Mouse (Mus musculus) T-cell, adult 2 months (primary cell): ENCODE data around the gene Slc15a5.
"Not testable (repeated sequence)": the region's sequence is repeated elsewhere in the genome, so short reads cannot be mapped to it uniquely, and the experiment has no call there.

ENCODE experiments used
- DNase-seq: peaks from one replicate; pipeline ENCODE4 v3.0.0; 2022; ENCODE audit warnings: low spot score

Slc15a5 gene

DNA sequence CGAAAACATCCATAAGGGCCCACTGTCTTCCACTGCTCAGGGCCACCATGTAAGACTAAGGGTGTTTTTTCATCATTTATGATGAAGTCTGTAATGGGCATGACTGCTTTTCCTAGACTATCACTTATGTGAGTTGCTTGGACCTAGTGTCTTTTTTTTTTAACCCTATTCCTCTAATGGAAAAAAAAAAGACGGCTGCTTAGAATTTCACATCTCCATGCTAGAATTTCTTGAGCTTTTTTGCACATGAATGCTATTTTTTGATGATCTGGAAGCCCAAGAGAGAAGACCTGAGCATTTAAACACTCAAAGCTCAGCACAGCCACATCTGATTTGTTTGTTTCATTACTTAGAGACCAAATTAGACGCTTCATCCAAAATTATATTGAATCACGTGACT is at the start of gene Slc15a5:
TSS of gene Slc15a5 (minus strand) at position 101 of the 400 bp plus-strand sequence.
- no peak for DNase-seq

DNA sequence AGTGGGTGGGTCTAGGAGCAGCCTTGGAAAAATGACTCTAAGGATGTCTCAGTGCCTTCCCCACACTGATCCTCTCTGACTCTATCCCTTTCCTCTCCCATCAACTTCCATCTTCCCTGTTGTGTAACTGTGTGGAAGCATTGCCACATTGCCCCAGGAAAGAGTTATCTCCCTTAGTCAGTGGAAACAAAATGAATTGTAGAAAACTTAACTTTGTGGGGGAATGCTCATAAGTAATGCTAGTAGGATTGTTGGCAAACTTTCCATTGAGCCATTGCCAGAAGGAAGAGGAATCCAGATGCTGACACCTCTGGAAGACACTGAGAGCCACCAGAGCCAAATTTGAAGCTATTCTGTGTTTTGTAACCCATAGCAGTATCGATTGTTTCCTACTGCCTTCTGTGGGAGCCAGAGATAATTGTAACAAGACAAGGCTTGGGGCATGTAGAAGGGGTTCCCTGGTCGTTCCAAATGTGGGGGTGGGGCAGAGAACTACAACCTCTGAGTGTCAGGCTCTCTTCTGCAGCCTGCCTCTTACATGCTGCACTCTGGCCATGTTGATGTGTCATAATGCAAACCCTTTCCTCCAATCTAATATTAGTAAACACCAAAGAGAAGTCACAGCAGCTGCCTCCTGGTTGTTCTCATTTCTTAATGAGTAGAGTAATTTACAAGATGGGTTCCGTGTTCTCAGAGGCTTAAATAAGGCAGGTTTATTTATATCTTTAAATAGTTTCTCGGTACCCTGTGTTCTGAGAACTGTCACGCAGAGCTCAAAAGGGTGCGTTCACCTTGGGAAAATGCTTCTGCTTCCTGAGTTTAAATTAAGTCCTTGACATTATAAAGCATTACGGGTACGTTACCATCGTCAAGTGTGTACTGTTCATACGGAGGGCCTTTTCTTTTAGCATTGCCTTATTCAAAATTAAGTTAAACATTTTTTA is 48.9 kb upstream of the Slc15a5 start:
- DNase-seq = no peak

DNA sequence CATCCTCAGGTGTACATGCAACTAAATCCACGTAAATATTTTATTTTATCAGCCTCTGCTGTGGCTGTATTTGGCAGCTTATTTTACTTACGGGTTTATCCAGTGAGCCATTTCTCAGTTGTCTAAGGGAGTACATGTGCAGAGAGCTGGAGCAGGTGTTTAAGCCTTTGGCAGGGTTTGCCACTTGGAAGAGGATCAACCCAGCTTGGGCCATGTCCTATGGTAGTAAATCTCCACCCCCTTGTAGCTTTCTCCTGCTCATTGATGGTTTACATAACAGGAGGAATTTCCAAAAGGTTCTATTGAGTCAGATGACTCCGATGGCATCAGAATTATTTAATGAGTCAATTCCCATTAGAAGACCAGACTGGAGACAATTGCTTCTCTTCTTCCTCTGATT is 37.8 kb upstream of the Slc15a5 start:
- no peak for DNase-seq

DNA sequence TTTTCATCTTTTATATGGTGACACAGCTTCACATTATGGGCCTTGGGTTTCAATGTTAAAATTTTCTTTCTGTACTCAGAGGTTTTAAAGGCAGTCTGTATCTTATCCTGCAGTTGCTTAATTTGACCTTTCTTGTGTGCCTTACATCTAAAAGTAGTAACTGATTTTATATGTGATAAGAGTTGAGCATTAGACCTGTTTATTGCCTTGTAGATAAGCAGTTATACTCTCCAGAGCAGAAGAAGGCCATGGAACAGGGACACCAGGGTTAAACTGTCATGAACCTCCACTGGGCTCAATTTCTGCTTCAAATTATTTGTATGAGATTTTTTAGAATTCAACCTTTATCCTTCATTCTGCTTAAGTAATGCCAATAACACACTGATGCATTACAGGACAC is 24.8 kb upstream of the Slc15a5 start:
- DNase-seq = no peak

DNA sequence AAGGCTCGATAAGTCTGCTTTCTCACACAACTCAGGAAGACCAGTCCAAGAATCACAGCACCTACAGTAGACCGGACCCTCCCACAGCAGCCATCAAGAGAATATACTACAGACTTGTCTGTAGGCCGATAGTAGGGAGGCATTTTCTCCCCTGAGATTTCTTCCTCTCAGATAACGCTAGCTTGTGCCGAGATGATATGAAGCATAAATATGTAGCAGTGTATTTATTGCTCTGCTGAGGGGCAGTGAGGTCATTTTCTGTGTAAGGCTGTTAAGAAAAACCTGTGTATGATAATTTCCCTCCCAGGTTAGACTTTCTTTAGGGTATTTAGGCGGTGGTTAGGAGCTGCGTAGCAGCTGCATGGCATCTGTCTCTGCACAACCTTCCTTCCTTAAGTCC is 23.2 kb upstream of the Slc15a5 start:
- no peak for DNase-seq

DNA sequence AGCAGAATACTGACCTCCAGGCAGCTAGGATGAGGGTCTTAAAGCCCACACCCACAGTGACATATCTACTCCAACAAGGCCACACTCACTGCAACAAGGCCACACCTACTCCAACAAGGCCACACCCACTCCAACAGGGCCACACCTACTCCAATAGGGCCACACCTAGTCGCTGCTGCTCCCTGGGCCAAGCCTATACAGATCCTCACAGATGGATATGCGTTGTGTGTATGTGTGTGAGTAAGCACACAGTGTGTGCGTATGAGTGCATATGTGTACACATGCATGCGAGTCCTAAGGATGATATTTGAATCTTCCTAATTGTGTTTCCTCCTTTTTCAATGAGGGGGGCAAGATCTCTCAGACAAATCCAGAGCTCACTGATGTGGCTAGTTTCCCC is 22.1 kb upstream of the Slc15a5 start:
- DNase-seq = no peak

DNA sequence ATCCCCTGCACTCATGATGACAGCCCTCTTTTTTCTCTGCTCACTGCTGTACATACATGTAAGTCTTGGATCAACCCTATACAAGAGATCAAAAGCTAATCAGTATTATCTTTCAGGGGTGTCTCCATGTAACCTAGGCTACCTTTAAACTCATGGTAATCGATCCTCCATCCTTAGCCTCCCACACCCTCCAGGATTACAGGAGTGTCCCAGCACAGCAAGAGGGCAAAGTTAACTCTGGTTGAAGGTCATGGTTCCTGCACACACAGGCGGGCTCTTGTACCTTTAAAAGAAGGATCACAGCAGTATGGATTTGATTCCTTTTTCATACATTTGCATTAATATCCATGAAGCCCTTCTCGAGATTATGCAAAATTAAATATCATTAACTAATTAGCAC is 19.9 kb upstream of the Slc15a5 start:
- DNase-seq = no peak

DNA sequence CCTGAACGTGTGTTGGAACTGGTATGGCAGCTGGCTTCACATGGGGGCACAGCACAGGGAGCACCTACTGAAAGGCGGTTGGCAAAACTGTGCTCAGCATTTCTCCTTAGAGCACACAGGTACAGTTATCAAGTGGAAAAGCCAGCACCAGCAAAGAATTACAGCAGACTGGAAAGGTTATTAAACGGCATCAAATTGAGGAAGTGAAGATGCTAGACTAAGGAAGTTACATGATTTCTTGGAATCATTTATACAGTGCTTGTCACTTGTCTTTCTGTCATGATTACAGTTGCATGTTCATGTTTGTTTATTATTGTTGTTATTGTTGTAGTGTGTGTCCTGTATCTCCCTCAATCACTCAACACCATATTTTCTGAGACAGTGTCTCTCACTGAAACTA is 15.3 kb upstream of the Slc15a5 start:
- no peak for DNase-seq

DNA sequence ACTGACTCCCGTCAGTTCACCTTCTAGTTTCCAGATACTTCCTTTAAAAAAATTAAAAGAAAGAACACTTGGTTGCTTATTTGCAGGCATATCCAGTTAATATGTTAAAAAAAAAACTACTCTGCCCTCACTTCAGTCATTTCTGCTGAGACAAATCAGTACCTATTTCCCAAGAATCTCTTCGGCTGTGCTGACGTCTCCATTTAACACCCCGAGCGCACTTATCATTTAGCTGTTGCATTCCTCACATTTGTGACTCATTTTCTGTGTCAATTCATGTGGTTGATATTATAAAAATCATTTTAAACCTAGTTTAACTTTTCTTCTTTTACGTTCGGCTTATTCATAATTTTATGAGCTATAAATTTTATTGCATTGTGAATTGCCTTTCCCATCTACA is 12.7 kb upstream of the Slc15a5 start:
- no peak for DNase-seq

DNA sequence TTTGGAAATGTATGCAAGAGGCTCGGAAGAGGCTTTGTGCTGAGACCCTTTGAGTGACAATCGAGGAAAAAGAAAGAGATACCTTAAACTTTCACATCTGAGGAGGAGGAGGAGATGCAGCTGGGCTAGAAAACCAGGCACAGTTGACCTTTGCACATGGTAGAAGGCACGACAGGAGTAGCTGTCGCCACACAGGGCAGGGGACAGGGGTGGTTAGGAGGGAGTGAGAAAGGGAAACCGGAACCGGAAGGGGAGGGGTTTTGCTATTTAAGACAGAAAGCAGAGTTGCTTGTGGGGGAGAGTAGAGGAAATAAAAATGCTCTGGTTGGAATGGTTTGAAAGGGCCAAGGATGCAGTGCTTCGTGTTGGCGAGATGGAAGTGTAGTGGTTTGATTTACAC is 9.4 kb upstream of the Slc15a5 start:
- no peak for DNase-seq

DNA sequence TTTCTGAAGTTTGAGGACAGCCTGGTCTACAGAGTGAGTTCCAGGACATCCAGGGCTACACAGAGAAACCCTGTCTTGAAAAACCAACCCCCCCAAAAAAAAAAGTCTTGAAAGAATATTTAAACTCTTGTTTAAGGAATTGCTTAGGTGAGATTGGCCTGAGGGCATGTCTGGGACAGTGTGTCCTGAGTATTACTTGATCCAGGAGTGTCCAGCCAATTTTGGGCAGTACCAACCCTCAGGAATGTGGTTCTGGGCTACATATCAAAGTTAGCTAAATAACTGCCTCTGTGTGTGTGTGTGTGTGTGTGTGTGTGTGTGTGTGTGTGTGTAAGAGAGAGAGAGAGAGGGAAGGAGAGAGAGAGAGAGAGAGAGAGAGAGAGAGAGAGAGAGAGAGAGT is 6.7 kb upstream of the Slc15a5 start:
- DNase-seq = not testable (repeated sequence)

DNA sequence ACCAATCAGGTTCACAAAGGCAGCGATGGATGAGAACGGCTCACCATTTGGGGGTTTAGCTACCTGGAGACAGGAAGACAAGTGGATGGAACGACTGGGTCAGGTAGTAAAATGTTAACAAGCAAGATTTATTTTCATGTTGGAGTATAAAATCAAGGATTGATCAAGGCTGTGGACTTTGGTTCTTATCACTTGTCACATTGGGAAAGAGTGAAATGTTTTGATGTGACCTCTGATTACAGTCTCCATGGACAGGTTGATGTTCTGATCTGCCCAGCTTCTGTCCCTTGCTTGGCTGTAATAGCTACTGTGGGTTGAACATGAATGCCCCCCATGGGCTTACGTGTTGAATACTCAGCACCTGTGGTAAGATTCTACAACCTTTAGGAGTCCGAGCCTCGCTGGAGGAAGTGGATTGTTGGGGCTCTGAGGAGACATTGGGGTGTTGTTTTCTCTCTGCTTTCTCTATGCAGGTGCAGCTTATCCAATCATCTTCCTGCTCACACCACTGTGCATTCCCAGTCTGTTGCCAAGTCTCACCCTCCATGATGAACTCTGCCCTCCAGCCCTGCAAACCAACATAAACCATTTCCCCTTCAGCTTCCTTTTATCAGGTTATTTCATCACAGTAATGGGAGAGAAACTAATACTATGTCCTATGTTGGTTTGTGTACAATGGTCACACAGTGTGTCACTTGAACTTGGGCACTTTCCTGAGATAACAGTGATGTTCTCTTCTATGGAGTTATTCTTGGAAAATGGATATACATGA is 1.2 kb upstream of the Slc15a5 start:
- no peak for DNase-seq

DNA sequence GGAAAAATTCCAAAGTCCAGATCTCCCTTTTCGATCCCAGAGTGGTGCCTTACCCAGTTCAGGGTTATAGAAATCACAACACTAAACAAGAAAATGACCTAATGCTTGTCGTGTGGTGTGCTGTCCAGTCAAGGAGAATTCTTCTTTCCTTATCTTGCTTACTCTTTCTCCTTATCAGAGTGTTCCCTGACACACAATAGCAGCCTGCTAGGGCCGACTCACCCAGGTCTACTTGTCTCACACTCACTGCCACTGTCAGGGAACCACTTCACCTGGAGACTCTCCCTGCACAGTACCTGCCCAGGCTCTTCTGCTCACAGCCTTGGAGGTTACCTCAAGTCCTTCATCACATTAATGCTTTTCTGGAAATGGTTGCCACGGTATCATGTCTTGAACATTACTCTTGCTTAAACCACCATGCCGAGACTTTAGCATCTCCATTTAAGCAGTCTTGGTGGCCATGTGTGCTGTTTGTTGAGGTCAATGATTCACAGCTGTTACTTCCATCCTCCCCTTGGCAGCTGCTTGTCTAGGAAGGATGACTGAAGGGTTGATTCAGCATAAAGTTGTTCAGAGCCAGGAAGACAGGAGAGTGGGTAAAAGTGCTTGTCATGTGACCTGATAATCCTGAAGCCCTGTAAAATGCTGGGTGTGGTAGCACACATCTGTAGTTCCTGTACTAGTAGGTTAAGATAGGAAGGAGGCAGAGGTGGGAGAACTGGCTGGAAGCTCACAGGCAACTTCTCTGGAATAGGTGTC is 1.9 kb downstream of the Slc15a5 start:
- DNase-seq = no peak

DNA sequence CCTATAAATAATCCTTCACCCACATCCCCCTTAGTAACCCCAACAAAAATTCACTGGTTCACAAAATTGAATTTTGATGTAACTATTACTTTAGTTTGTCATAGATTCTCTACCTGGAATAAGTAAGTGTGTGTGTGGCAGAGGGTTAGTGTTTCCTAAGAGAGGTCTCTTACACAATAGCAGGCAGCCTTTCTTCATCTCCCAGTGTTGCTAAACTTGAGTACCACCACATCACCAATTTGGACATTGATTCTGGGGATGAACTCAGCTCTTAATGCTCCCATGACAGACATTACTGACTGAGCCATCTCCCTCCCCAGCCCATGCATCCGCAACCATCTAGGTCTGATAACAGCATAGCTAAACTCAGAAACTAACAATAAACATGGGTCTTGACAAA is 4.0 kb downstream of the Slc15a5 start:
- no peak for DNase-seq

DNA sequence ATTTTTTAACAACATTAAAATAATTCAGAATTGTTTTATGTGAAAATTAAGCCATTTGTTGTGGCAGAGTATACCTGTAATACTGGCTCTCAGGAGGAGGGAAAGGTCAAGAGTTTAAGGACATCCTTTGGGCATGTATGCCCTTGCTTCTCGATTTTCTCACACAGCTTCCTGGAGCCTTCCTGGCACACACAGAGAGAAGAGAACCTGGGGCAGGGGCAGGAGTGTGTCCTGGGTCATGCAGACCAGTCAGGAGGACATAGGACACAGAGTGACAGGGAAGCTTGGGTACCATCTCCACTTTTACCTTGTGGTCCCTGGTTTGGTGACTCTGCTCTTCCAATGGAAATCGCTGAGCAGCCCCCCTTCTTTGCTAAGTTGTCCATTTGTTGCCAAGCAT is 6.2 kb downstream of the Slc15a5 start:
- DNase-seq = no peak

DNA sequence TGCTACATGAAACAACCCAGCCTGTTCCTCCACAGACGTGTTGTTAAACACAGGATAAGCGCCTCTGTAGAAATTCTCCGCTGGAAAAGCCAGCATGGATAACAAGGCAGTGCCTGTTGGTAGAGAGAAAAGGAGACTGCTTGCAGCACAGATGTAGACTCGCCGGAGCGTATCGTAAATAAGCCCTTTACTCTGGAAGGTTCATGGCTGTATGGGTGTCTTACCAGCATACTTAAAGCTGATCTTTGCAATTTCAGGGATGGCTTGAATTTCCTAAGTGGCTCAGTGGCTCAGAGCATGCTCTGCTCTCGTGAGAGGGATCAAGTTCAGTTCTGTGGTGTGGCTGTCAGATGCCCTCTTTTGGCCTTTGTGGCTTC is 6.8 kb downstream of the Slc15a5 start:
- DNase-seq = no peak

DNA sequence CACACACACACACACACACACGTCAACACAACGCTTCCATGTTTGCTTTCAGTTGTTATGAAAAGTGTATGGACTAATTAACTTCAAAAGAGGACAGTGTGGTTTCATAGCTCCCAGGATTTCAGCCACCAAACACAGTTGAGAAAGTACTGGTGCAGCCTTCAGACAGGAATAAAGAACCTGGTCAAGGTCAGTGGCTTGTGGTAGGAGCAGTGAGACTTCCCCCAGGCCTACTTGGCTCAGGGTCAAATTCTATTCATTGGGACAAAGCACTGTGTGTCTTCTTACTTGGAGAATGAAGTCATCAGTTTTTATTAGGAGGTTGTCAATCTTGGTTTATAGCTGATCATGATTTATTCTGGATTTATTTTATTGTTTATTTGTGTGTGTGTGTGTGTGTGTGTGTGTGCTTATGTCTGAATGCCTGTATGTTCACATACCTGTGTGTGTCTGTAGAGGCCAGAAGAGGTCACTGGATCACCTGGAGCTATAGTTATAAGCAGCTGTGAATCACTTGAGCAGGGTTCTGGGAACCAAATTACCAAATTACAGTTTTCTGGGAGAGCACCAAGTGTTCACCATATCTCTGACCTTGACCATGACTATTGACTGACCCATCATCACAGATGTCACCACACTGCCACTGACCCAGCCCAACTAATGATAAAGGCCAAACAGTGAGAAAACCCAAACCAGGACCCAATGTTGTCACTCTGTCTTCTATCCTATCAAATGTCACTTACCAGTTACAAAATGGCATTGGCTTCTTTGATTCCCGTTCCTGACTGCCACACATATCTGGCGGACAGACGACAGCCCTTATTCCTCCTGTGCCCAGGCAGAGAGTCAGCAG is 7.4 kb downstream of the Slc15a5 start:
- DNase-seq = no peak

DNA sequence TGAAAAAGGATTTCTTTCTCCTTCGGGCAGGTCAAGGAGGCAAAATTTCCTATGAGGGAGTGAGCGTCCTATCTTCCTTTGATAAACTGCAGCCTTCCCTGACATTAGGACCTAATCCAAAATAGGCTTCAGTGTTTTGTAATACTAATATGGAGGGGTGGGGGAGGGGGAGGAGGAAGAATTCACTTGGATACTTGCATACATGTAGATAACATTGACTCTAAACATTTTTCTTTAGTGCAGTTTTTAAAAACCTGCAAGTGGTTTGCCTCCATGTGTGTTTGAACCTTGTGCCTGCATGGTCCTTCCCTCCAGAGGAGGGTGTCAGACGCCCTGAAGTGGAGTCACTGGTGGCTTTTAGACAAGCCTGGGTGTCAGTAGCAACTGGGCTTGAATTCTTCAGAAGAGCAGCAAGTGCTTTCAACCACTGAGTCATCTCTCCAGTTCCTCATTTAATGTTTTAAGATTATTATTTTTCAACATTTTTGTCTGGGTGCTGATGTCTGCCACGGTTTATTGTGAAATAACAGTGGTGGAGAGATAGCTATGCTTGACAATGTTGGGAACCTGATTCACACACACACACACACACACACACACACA is 8.1 kb downstream of the Slc15a5 start:
- no peak for DNase-seq

DNA sequence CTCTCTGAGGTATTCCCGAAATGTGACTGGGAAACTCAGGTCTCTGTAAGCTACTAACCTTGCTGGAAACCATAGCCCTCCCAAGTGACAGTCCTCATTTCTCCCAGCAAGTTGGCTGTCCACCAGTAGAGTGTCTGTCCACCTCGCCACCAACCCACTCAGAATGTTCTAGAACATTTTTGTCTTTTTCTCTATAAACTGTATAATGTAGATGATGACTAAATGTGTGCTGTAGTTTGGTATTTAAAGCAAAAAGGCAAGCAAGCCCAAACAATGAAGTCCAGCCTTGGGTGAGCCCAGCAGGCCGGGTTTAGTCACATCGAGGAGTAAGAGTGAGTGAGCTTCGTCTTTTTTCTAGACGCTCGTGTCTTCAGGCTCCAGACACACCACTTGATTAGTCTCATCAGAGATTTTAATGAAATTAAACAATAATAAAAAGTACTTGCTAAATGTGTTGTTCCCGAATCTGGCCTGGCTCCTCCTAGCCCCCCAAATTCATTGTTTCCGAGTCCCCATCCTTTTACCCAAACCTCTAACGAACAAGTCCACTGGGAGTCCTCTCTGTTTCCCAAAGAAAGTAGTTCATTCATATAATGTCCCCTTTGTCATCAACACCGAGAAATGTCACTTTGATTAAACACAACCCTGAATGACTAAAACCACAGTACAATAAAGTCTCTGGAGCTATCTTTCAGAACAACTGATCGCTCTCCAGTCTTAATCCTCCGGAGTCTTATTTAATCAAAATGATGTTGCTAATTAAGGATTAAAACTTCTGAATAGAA is 8.8 kb downstream of the Slc15a5 start:
- DNase-seq = no peak

DNA sequence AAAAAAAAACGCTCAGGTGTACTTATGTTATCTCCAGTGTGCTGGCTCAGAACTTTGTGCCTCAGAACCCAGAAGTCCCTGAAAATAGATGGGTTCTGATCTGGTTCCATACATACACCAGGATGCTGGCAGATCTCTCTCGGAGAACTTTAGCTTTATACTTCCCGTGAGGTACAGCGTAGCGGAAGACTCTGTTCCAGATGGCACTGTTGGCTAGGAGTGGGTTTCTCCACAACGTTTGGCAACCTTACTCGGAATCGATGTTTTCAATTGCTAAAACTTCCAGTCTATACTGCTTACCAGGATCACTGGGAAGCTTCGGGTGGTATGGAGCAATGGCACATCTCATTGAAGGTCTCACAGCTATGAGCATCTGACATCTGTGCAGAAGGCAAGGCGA is 9.8 kb downstream of the Slc15a5 start:
- DNase-seq = no peak
